Mouse (Mus musculus): ENCODE measurements at regions not wholly inside any gene's neighbourhood (a gene's known extent, or its start where the extent isn't known, plus 50 kb on each side); places are given as distances from the start of the nearest gene placed in this dataset.

DNA sequence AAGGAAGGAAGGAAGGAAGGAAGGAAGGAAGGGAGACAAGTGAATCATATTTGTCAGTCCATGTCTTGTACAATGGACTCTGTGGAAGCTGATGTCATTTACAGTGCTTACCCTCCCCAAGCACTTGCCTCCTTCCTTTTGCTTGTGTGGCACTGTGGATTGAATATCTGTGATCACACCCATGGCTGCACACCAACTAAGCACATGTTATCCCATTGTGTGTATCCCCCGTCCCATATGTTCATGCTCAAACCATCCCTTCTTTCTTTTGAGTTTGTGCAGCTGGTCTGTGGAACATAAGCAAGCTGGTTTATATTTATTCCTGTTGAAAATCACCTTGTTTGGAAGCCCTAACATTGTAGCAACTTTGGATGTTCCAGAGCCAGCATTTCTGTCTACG, 397.7 kb downstream of the Ttll7 start:
- TF ChIP-seq ZMIZ1 (IDR thresholded peaks at IDR 0.05; ENCODE audit: low read depth, low read length) (no peak), ETS1 (IDR thresholded peaks at IDR 0.05; ENCODE audit: low read depth, low read length) (no peak), POLR2A (IDR thresholded peaks at IDR 0.05; ENCODE audit: control insufficient read depth in 1 of 2, insufficient read depth in 1 of 2, low read depth in 1 of 2, low read length in 2 of 2, poor library complexity in 1 of 2) (no peak), NELFE (IDR thresholded peaks at IDR 0.05; ENCODE audit: low read depth, low read length) (no peak), UBTF (IDR thresholded peaks at IDR 0.05; ENCODE audit: borderline replicate concordance, insufficient read depth, low read depth, low read length) (no peak), CTCF (IDR thresholded peaks at IDR 0.05 in 2 of 3, conservative IDR thresholded peaks at IDR 0.05 in 1 of 3; ENCODE audit: control insufficient read depth in 1 of 3, insufficient read depth in 1 of 3, low read depth in 2 of 3, low read length in 3 of 3, poor library complexity in 1 of 3, severe bottlenecking in 1 of 3) (no peak), ZNF384 (IDR thresholded peaks at IDR 0.05; ENCODE audit: low read depth, low read length) (no peak), USF1 (IDR thresholded peaks at IDR 0.05; ENCODE audit: low read depth, low read length) (no peak), MAZ (IDR thresholded peaks at IDR 0.05; ENCODE audit: low read depth, low read length) (no peak), USF2 (IDR thresholded peaks at IDR 0.05; ENCODE audit: borderline replicate concordance in 1 of 2, insufficient read depth in 1 of 2, low read depth in 1 of 2, low read length in 2 of 2) (no peak), POLR2AphosphoS5 (IDR thresholded peaks at IDR 0.05; ENCODE audit: borderline replicate concordance, low read depth, low read length) (no peak), RCOR1 (IDR thresholded peaks at IDR 0.05; ENCODE audit: low read depth, low read length) (no peak), TCF12 (IDR thresholded peaks at IDR 0.05; ENCODE audit: low read depth, low read length) (no peak), ELF1 (IDR thresholded peaks at IDR 0.05; ENCODE audit: low read depth, low read length) (no peak), ZKSCAN1 (IDR thresholded peaks at IDR 0.05; ENCODE audit: low read depth, low read length) (no peak)
- Histone ChIP-seq H3K4me1 (ENCODE audit: control insufficient read depth in 1 of 2, insufficient read depth in 2 of 2, low read length in 2 of 2) (no peaks in the 10 kb centered on the region), H3K9me3 (replicated peaks; ENCODE audit: insufficient read depth, low read length) (no peaks in the 10 kb centered on the region), H3K36me3 (ENCODE audit: control insufficient read depth in 1 of 2, insufficient read depth in 2 of 2, low read length in 2 of 2) (no peaks in the 10 kb centered on the region), H3K9ac (ENCODE audit: control insufficient read depth, low read depth, low read length, poor library complexity, severe bottlenecking) (no peak overlapping the region), H3K4me3 (ENCODE audit: control insufficient read depth in 1 of 2, insufficient read depth in 1 of 2, low read depth in 2 of 2, low read length in 2 of 2) (no peak overlapping the region), H3K27me3 (ENCODE audit: control insufficient read depth in 1 of 2, insufficient read depth in 2 of 2, low read length in 2 of 2) (no peaks in the 10 kb centered on the region), H3K79me2 (ENCODE audit: control insufficient read depth, insufficient read depth, low read length, poor library complexity) (no peaks in the 10 kb centered on the region), H3K27ac (ENCODE audit: control insufficient read depth, low read depth, low read length) (no peak overlapping the region)
- DNase-seq (ENCODE audit: low read depth, low spot score): no peak

DNA sequence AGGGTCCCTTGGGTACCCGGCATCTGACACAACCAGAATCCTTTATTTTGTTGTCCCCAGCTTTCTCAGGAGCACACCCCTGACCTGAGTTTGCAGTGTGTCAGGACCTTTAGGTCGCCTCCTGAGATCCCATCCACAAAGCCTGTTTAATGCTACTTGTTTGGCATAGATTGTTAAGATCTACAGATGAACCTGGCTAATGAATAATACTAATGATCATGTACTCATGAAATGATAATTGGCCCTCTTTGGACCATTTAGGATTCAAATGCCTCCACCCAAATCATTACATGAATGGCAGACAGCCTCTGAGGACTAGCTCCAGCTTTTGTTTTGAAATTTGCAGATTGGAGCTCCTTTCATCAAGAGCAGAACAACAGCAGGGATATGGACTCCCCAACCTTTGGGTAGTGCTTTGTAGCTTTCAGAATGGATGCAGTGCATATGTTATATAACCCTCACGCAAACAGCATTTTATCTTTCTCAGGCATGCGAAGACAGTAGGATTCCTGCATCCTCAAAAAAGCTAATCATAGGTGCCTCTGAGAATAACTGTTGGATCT, 400.1 kb downstream of the Ttll7 start:
- Histone ChIP-seq H3K4me3 (ENCODE audit: control insufficient read depth in 1 of 2, insufficient read depth in 1 of 2, low read depth in 2 of 2, low read length in 2 of 2) (no peak overlapping the region), H3K79me2 (ENCODE audit: control insufficient read depth, insufficient read depth, low read length, poor library complexity) (no peaks in the 10 kb centered on the region), H3K9ac (ENCODE audit: control insufficient read depth, low read depth, low read length, poor library complexity, severe bottlenecking) (no peak overlapping the region), H3K9me3 (replicated peaks; ENCODE audit: insufficient read depth, low read length) (no peaks in the 10 kb centered on the region), H3K27ac (ENCODE audit: control insufficient read depth, low read depth, low read length) (no peak overlapping the region), H3K4me1 (ENCODE audit: control insufficient read depth in 1 of 2, insufficient read depth in 2 of 2, low read length in 2 of 2) (no peaks in the 10 kb centered on the region), H3K36me3 (ENCODE audit: control insufficient read depth in 1 of 2, insufficient read depth in 2 of 2, low read length in 2 of 2) (no peaks in the 10 kb centered on the region), H3K27me3 (ENCODE audit: control insufficient read depth in 1 of 2, insufficient read depth in 2 of 2, low read length in 2 of 2) (no peaks in the 10 kb centered on the region)
- DNase-seq (ENCODE audit: low read depth, low spot score): no peak
- TF ChIP-seq MYC (IDR thresholded peaks at IDR 0.05; ENCODE audit: low read depth, low read length): no peak
- TF ChIP-seq CHD1 (IDR thresholded peaks at IDR 0.05; ENCODE audit: low read depth, low read length): no peak
- TF ChIP-seq MAFK (IDR thresholded peaks at IDR 0.05; ENCODE audit: borderline replicate concordance, low read depth, low read length): no peak
- TF ChIP-seq TAL1 (IDR thresholded peaks at IDR 0.05; ENCODE audit: low read length): no peak
- TF ChIP-seq MAX (IDR thresholded peaks at IDR 0.05; ENCODE audit: low read length): no peak
- TF ChIP-seq NELFE (IDR thresholded peaks at IDR 0.05; ENCODE audit: low read depth, low read length): no peak
- no peak for TF ChIP-seq CHD2 (IDR thresholded peaks at IDR 0.05; ENCODE audit: low read length)
- TF ChIP-seq USF1 (IDR thresholded peaks at IDR 0.05; ENCODE audit: low read depth, low read length): no peak
- TF ChIP-seq HCFC1 (IDR thresholded peaks at IDR 0.05; ENCODE audit: low read depth, low read length): no peak
- no peak for TF ChIP-seq JUND (IDR thresholded peaks at IDR 0.05; ENCODE audit: low read depth, low read length)
- TF ChIP-seq USF2 (IDR thresholded peaks at IDR 0.05; ENCODE audit: borderline replicate concordance in 1 of 2, insufficient read depth in 1 of 2, low read depth in 1 of 2, low read length in 2 of 2): no peak

All from MEL (cell line).